Mouse (Mus musculus): ENCODE measurements around the gene Gm35134.
"Not testable (repeated sequence)": the region's sequence is repeated elsewhere in the genome, so short reads cannot be mapped to it uniquely, and the experiment has no call there.

The Gm35134 gene

GRCm38 (mm10) chrY:19112707-19113106 lies at the start of gene Gm35134:
Gm35134 (plus strand) TSS chrY:19113007.
- not testable (repeated sequence) for DNase-seq (ENCODE audit: low read depth, low spot score)
